ENCODE assay signal across 9 mouse cellular contexts in genomic region chr17:25406011-25406441, GRCm38 (mm10). TPM values are rescaled to one million over a fixed set of nuclear protein-coding genes. Genes with fewer than 3 reads are reported as not detected.
A peak's percentile ranks its signal among the peaks of the same experiment; 100 is the strongest.
DNase-seq lines count a peak whose midpoint lies in the region; ATAC-seq lines count a peak whose summit lies in the region.
"Had no signal": no experiment of that assay in that cellular context is flagged by ENCODE, and none has a peak within 500 bp of the region (broad histone marks: within the 10 kb centered on the region; RNA-seq: fewer than 3 reads in every experiment).

No protein-coding gene starts in this region.

- H3K27ac ChIP-seq in hindbrain, embryonic 11.5 days (ENCODE audit: low read depth, low read length), result peak overlapping the region; percentile 18
- peak overlapping the region; percentile 52 for H3K27ac ChIP-seq in midbrain, embryonic 11.5 days (ENCODE audit: low read depth, low read length)
- H3K27ac ChIP-seq: liver, embryonic 14.5 days had no signal

- H3K36me3 ChIP-seq in hindbrain, embryonic 11.5 days (ENCODE audit: control insufficient read depth, insufficient read depth, low read length), result no peaks in the 10 kb centered on the region
- H3K36me3 ChIP-seq in midbrain, embryonic 11.5 days (ENCODE audit: control insufficient read depth, insufficient read depth, low read length), result no peaks in the 10 kb centered on the region

- no peaks in the 10 kb centered on the region for H3K27me3 ChIP-seq in hindbrain, embryonic 11.5 days (ENCODE audit: control insufficient read depth, insufficient read depth, low read length)
- H3K27me3 ChIP-seq in midbrain, embryonic 11.5 days (ENCODE audit: control insufficient read depth, insufficient read depth, low read length), result no peaks in the 10 kb centered on the region; the same call in 1 of the 2 replicates

- no peak overlapping the region for H3K4me3 ChIP-seq in hindbrain, embryonic 11.5 days (ENCODE audit: low read depth, low read length)
- no peak overlapping the region for H3K4me3 ChIP-seq in midbrain, embryonic 11.5 days (ENCODE audit: low read depth, low read length)

- peaks cover 26% of the 10 kb centered on the region for H3K4me1 ChIP-seq in hindbrain, embryonic 11.5 days (replicated peaks; ENCODE audit: control insufficient read depth, insufficient read depth, low read length)
- peaks cover 51% of the 10 kb centered on the region for H3K4me1 ChIP-seq in midbrain, embryonic 11.5 days (ENCODE audit: control insufficient read depth, insufficient read depth, low read length)

- ATAC-seq in hindbrain, embryonic 11.5 days (ENCODE audit: low FRiP score), result peak; percentile 44
- ATAC-seq in midbrain, embryonic 11.5 days (ENCODE audit: low FRiP score), result peak; percentile 22; the same call in 1 of the 2 replicates
- no peak for ATAC-seq in megakaryocyte-erythroid progenitor cell, adult 5-6 weeks (replicated peaks; ENCODE audit: low FRiP score, low TSS enrichment, poor library complexity, severe bottlenecking)

- H3K4me2 ChIP-seq in hindbrain, embryonic 11.5 days (replicated peaks; ENCODE audit: low read depth, low read length), result no peak overlapping the region
- H3K4me2 ChIP-seq in midbrain, embryonic 11.5 days, result no peak overlapping the region

- DNase-seq in embryo, embryonic 10 days (ENCODE audit: low spot score), result peak; percentile 31
- no peak for DNase-seq in embryo, embryonic 9.5 days (ENCODE audit: extremely low spot score)
- peak; percentile 55 to 76 for DNase-seq in adrenal gland, postnatal 36 days
- DNase-seq in hindbrain, embryonic 11.5 days (ENCODE audit: low spot score), result peak; percentile 37
- no peak for DNase-seq in midbrain, embryonic 11.5 days (ENCODE audit: low spot score, missing footprints)
- DNase-seq in B cell, adult 2 months, result no peak
- DNase-seq in urinary bladder, adult 2 months (ENCODE audit: low spot score), result no peak

- no peak overlapping the region for H3K9ac ChIP-seq in hindbrain, embryonic 11.5 days (ENCODE audit: low read depth, low read length)
- peak overlapping the region; percentile 14; the same call in 1 of the 2 replicates for H3K9ac ChIP-seq in midbrain, embryonic 11.5 days (ENCODE audit: low read length)
- H3K9ac ChIP-seq: liver, embryonic 14.5 days had no signal

- H3K9me3 ChIP-seq in hindbrain, embryonic 11.5 days (ENCODE audit: control insufficient read depth, low read length), result no peaks in the 10 kb centered on the region
- H3K9me3 ChIP-seq in midbrain, embryonic 11.5 days (ENCODE audit: control insufficient read depth, low read length), result no peaks in the 10 kb centered on the region

- 9% methylated on average over 6 of the region's 6 CpGs for WGBS in hindbrain, embryonic 11.5 days
- 16% methylated on average over 6 of the region's 6 CpGs for WGBS in midbrain, embryonic 11.5 days

RNA-seq across cellular contexts. Expression of gene Cacna1h, which starts 27.6 kb away (rescaled TPM):
- total RNA-seq in adrenal gland, postnatal 36 days (2021), result 10 to 100 TPM; 58.7 to 97.3 TPM
- polyA plus RNA-seq in hindbrain, embryonic 11.5 days (2014; fragmentation: Nextera tagmentation; extraction: Ambion mirVana), result 5.9 and 6.5 TPM in 2 replicates
- polyA plus RNA-seq in midbrain, embryonic 11.5 days (2014; fragmentation: Nextera tagmentation; extraction: Ambion mirVana), result 3.5 and 4.3 TPM in 2 replicates
- total RNA-seq in megakaryocyte-erythroid progenitor cell, adult 5-6 weeks (2014; fragmentation: Nextera tagmentation), result 0.67 and 3.8 TPM in 2 replicates
- total RNA-seq in megakaryocyte-erythroid progenitor cell, adult 5-6 weeks (2017), result 0.15 TPM in 1 of 2 replicates, not detected in the other
- 28.6 and 59.3 TPM in 2 replicates for polyA plus RNA-seq in urinary bladder, adult 2 months (2012; rRNA removed)

RNA-seq across cellular contexts. Expression of gene Tpsg1, which starts 37.0 kb away (rescaled TPM):
- total RNA-seq in adrenal gland, postnatal 36 days (2021), result not detected
- 0.69 TPM in 1 of 2 replicates, not detected in the other for polyA plus RNA-seq in hindbrain, embryonic 11.5 days (2014; fragmentation: Nextera tagmentation; extraction: Ambion mirVana)
- polyA plus RNA-seq in midbrain, embryonic 11.5 days (2014; fragmentation: Nextera tagmentation; extraction: Ambion mirVana), result not detected in 2 replicates
- not detected in 2 replicates for total RNA-seq in megakaryocyte-erythroid progenitor cell, adult 5-6 weeks (2014; fragmentation: Nextera tagmentation)
- not detected in 2 replicates for total RNA-seq in megakaryocyte-erythroid progenitor cell, adult 5-6 weeks (2017)
- polyA plus RNA-seq in urinary bladder, adult 2 months (2012; rRNA removed), result 0.22 and 0.40 TPM in 2 replicates

RNA-seq across cellular contexts. Expression of gene Tpsb2, which starts 39.9 kb away (rescaled TPM):
- 1 to 10 TPM; 2.8 to 3.2 TPM for total RNA-seq in adrenal gland, postnatal 36 days (2021)
- polyA plus RNA-seq in hindbrain, embryonic 11.5 days (2014; fragmentation: Nextera tagmentation; extraction: Ambion mirVana), result not detected in 2 replicates
- polyA plus RNA-seq in midbrain, embryonic 11.5 days (2014; fragmentation: Nextera tagmentation; extraction: Ambion mirVana), result not detected in 2 replicates
- not detected in 2 replicates for total RNA-seq in megakaryocyte-erythroid progenitor cell, adult 5-6 weeks (2014; fragmentation: Nextera tagmentation)
- not detected in 2 replicates for total RNA-seq in megakaryocyte-erythroid progenitor cell, adult 5-6 weeks (2017)
- 7.2 and 9.2 TPM in 2 replicates for polyA plus RNA-seq in urinary bladder, adult 2 months (2012; rRNA removed)

RNA-seq across cellular contexts. Expression of gene Tekt4, which starts 48.4 kb away (rescaled TPM):
- total RNA-seq in adrenal gland, postnatal 36 days (2021), result not detected
- polyA plus RNA-seq in hindbrain, embryonic 11.5 days (2014; fragmentation: Nextera tagmentation; extraction: Ambion mirVana), result 1.3 and 1.8 TPM in 2 replicates
- polyA plus RNA-seq in midbrain, embryonic 11.5 days (2014; fragmentation: Nextera tagmentation; extraction: Ambion mirVana), result 0.12 TPM in 1 of 2 replicates, not detected in the other
- not detected in 2 replicates for total RNA-seq in megakaryocyte-erythroid progenitor cell, adult 5-6 weeks (2014; fragmentation: Nextera tagmentation)
- total RNA-seq in megakaryocyte-erythroid progenitor cell, adult 5-6 weeks (2017), result not detected in 2 replicates
- polyA plus RNA-seq in urinary bladder, adult 2 months (2012; rRNA removed), result 0.12 and 0.15 TPM in 2 replicates

Comparison
In these comparisons a context has a peak if more than half of its experiments do, and no peak if none do; other contexts are left out.
1. DNase-seq: peak in embryo, embryonic 10 days (single experiment), adrenal gland, postnatal 36 days (2 of 2) and hindbrain, embryonic 11.5 days (single experiment); none in embryo, embryonic 9.5 days (single experiment), midbrain, embryonic 11.5 days (single experiment), B cell, adult 2 months (0 of 2) and urinary bladder, adult 2 months (single experiment).